Mouse (Mus musculus): ENCODE measurements around the gene Hist1h2bp.

The Hist1h2bp gene

GRCm38 (mm10) chr13:21786899-21787629 is at the start of gene Hist1h2bp, which contains the start of gene Hist1h2an:
Gene Hist1h2bp (plus strand): TSS chr13:21787461.
Gene Hist1h2an (minus strand): TSS chr13:21787218.
- DNase-seq: peak; percentile 77

GRCm38 (mm10) chr13:21745006-21745405 is 42.3 kb upstream of the Hist1h2bp start:
- no peak for DNase-seq

- no peak for DNase-seq
Measured at GRCm38 (mm10) chr13:21749387-21750158, 37.7 kb upstream of the Hist1h2bp start.

GRCm38 (mm10) chr13:21750159-21751017 is 36.9 kb upstream of the Hist1h2bp start, which contains the start of gene Hist1h4k:
Gene Hist1h4k (minus strand): TSS chr13:21750505.
- peak; percentile 98 for DNase-seq

GRCm38 (mm10) chr13:21751417-21751816 is 35.8 kb upstream of the Hist1h2bp start:
- no peak for DNase-seq

GRCm38 (mm10) chr13:21751827-21752226 is 35.4 kb upstream of the Hist1h2bp start:
- no peak for DNase-seq

- no peak for DNase-seq
Measured at GRCm38 (mm10) chr13:21752356-21752755, 34.9 kb upstream of the Hist1h2bp start.

- DNase-seq: no peak
Measured at GRCm38 (mm10) chr13:21753051-21753523, 34.2 kb upstream of the Hist1h2bp start.

- DNase-seq: peak; percentile 71
Measured at GRCm38 (mm10) chr13:21753524-21754285, 33.6 kb upstream of the Hist1h2bp start, which contains the start of the genes Hist1h2ak and Hist1h2bn. Gene Hist1h2ak (minus strand): TSS chr13:21753827. Gene Hist1h2bn (plus strand): TSS chr13:21754123.

GRCm38 (mm10) chr13:21754294-21755001 is 32.8 kb upstream of the Hist1h2bp start:
- peak; percentile 67 for DNase-seq

GRCm38 (mm10) chr13:21755707-21756106 is 31.6 kb upstream of the Hist1h2bp start:
- no peak for DNase-seq

- DNase-seq: peak; percentile 75
Measured at GRCm38 (mm10) chr13:21778814-21779766, 8.2 kb upstream of the Hist1h2bp start.

- peak; percentile 83 for DNase-seq
Measured at GRCm38 (mm10) chr13:21779767-21780731, 7.2 kb upstream of the Hist1h2bp start, which contains the start of gene Hist1h1b. Gene Hist1h1b (minus strand): TSS chr13:21780625.

- DNase-seq: no peak
Measured at GRCm38 (mm10) chr13:21781021-21781555, 6.2 kb upstream of the Hist1h2bp start.

GRCm38 (mm10) chr13:21781639-21782038 is 5.6 kb upstream of the Hist1h2bp start:
- no peak for DNase-seq

GRCm38 (mm10) chr13:21782361-21783254 is 4.7 kb upstream of the Hist1h2bp start:
- DNase-seq: peak; percentile 57

GRCm38 (mm10) chr13:21783255-21783617 is 4.0 kb upstream of the Hist1h2bp start, which contains the start of gene Hist1h3i:
Gene Hist1h3i (minus strand): TSS chr13:21783370.
- peak; percentile 64 for DNase-seq
